Mouse (Mus musculus) CH12.LX (cell line): ENCODE measurements around the gene Fhit. TPM values are rescaled to one million over a fixed set of nuclear protein-coding genes. Genes with fewer than 3 reads are reported as not detected.

Experiments used
- DNase-seq: peaks from one replicate; pipeline ENCODE4 v3.0.0-alpha.2; 2013; ENCODE audit errors: extremely low read depth
- H3K27ac ChIP-seq: 2 replicates; pipeline ENCODE4 v1.5.1; 2012; ENCODE audit warnings: low read depth, mild to moderate bottlenecking, control low read depth, moderate library complexity; ENCODE audit not compliant: insufficient read depth
- H3K27me3 ChIP-seq: replicated peaks from 2 replicates; pipeline ENCODE3; 2012; ENCODE audit warnings: inconsistent platforms
- H3K36me3 ChIP-seq, 2 experiments: replicated peaks in 1 of 2; 2 replicates each; pipeline versions ENCODE3 to v1.6.1; 2012; ENCODE audit warnings: inconsistent platforms in 1 of 2, low read length in 1 of 2, mild to moderate bottlenecking in 1 of 2, mixed read lengths in 1 of 2, moderate library complexity in 1 of 2; ENCODE audit not compliant: control insufficient read depth in 1 of 2, insufficient read depth in 1 of 2
- H3K4me1 ChIP-seq, 2 experiments: 2 replicates each; pipeline ENCODE4 v1.6.1; 2012; ENCODE audit warnings: inconsistent platforms in 1 of 2, moderate library complexity in 1 of 2; ENCODE audit not compliant: insufficient read depth in 2 of 2, control insufficient read depth in 1 of 2
- H3K4me2 ChIP-seq: 2 replicates; pipeline ENCODE4 v1.6.1; 2012; ENCODE audit warnings: low read depth, mild to moderate bottlenecking, control low read depth; ENCODE audit not compliant: poor library complexity, insufficient read depth, severe bottlenecking
- H3K4me3 ChIP-seq, 3 experiments: fragments of 150-350 bp in 1 of 3; sonication (generic) in 1 of 3; replicated peaks in 1 of 3; 2 replicates each; pipeline versions ENCODE3 to v1.5.1; 2011 to 2012; ENCODE audit warnings: low read depth in 2 of 3, low read length in 2 of 3, mild to moderate bottlenecking in 2 of 3, moderate library complexity in 2 of 3, control low read depth in 1 of 3, improper control_type of control experiment in 1 of 3, inconsistent platforms in 1 of 3, mixed read lengths in 1 of 3; ENCODE audit not compliant: poor library complexity in 1 of 3
- H3K79me2 ChIP-seq: replicated peaks from 2 replicates; pipeline ENCODE4 v1.6.1; 2012; ENCODE audit warnings: mild to moderate bottlenecking, moderate library complexity; ENCODE audit not compliant: control insufficient read depth, poor library complexity, insufficient read depth, severe bottlenecking; ENCODE audit errors: extremely low read depth
- H3K9ac ChIP-seq: 2 replicates; pipeline ENCODE4 v1.6.1; 2012; ENCODE audit warnings: low read depth, mild to moderate bottlenecking, control low read depth, moderate library complexity; ENCODE audit not compliant: insufficient read depth
- H3K9me3 ChIP-seq: replicated peaks from 2 replicates; pipeline ENCODE3; 2012; ENCODE audit warnings: low read length, inconsistent platforms, mixed read lengths
- BHLHE40 ChIP-seq: IDR thresholded peaks from 2 replicates; pipeline ENCODE4 v1.6.1; 2011; ENCODE audit warnings: mild to moderate bottlenecking, low read depth, low read length, improper control_type of control experiment
- EP300 ChIP-seq: IDR thresholded peaks from 2 replicates; pipeline ENCODE4 v1.6.1; 2011; ENCODE audit warnings: low read length, improper control_type of control experiment
- ETS1 ChIP-seq: conservative IDR thresholded peaks from 2 replicates; pipeline ENCODE4 v1.6.1; 2012; ENCODE audit warnings: low read depth, mild to moderate bottlenecking, inconsistent platforms, low read length, improper control_type of control experiment, moderate library complexity
- IRF4 ChIP-seq: IDR thresholded peaks from 2 replicates; pipeline ENCODE4 v1.6.1; 2014; ENCODE audit warnings: low read depth, mild to moderate bottlenecking, inconsistent platforms, low read length, improper control_type of control experiment
- JUN ChIP-seq: IDR thresholded peaks from 2 replicates; pipeline ENCODE4 v1.6.1; 2011; ENCODE audit warnings: low read depth, mild to moderate bottlenecking, low read length, improper control_type of control experiment, moderate library complexity; ENCODE audit not compliant: insufficient read depth
- KAT2A ChIP-seq: IDR thresholded peaks from 2 replicates; pipeline ENCODE4 v1.6.1; 2012; ENCODE audit warnings: low read length, improper control_type of control experiment, inconsistent platforms; ENCODE audit not compliant: insufficient replicate concordance
- MAX ChIP-seq: IDR thresholded peaks from 2 replicates; pipeline ENCODE4 v1.6.1; 2011; ENCODE audit warnings: low read length, improper control_type of control experiment
- MAZ ChIP-seq: IDR thresholded peaks from 2 replicates; pipeline ENCODE4 v1.6.1; 2012; ENCODE audit warnings: low read depth, mild to moderate bottlenecking, inconsistent platforms, low read length, improper control_type of control experiment, moderate library complexity
- MXI1 ChIP-seq: IDR thresholded peaks from 2 replicates; pipeline ENCODE4 v1.6.1; 2011; ENCODE audit warnings: mild to moderate bottlenecking, low read depth, low read length, improper control_type of control experiment
- NRF1 ChIP-seq: IDR thresholded peaks from 2 replicates; pipeline ENCODE4 v1.6.1; 2014; ENCODE audit warnings: low read depth, mild to moderate bottlenecking, inconsistent platforms, low read length, improper control_type of control experiment, moderate library complexity
- POLR2A ChIP-seq: IDR thresholded peaks from 2 replicates; pipeline ENCODE4 v1.6.1; 2011; ENCODE audit warnings: low read depth, mild to moderate bottlenecking, improper control_type of control experiment, low read length
- RAD21 ChIP-seq: IDR thresholded peaks from 2 replicates; pipeline ENCODE4 v1.6.1; 2011; ENCODE audit warnings: low read depth, mild to moderate bottlenecking, low read length, improper control_type of control experiment, moderate library complexity
- RCOR1 ChIP-seq: conservative IDR thresholded peaks from 2 replicates; pipeline ENCODE4 v1.6.1; 2012; ENCODE audit warnings: low read depth, mild to moderate bottlenecking, inconsistent platforms, low read length, improper control_type of control experiment
- SIN3A ChIP-seq: IDR thresholded peaks from 2 replicates; pipeline ENCODE4 v1.6.1; 2012; ENCODE audit warnings: low read length, improper control_type of control experiment, inconsistent platforms
- SMC3 ChIP-seq: IDR thresholded peaks from 2 replicates; pipeline ENCODE4 v1.6.1; 2011; ENCODE audit warnings: low read depth, low read length, improper control_type of control experiment
- TCF12 ChIP-seq: IDR thresholded peaks from 2 replicates; pipeline ENCODE4 v1.6.1; 2014; ENCODE audit warnings: low read depth, mild to moderate bottlenecking, inconsistent platforms, low read length, improper control_type of control experiment
- UBTF ChIP-seq: IDR thresholded peaks from 2 replicates; pipeline ENCODE4 v1.6.1; 2012; ENCODE audit warnings: low read depth, mild to moderate bottlenecking, inconsistent platforms, low read length, improper control_type of control experiment, moderate library complexity
- USF1 ChIP-seq: IDR thresholded peaks from 2 replicates; pipeline ENCODE4 v1.6.1; 2014; ENCODE audit warnings: low read depth, mild to moderate bottlenecking, inconsistent platforms, low read length, improper control_type of control experiment
- ZC3H11A ChIP-seq: IDR thresholded peaks from 2 replicates; pipeline ENCODE4 v1.6.1; 2012; ENCODE audit warnings: low read depth, mild to moderate bottlenecking, inconsistent platforms, low read length, improper control_type of control experiment
- ZKSCAN1 ChIP-seq: IDR thresholded peaks from 2 replicates; pipeline ENCODE4 v1.6.1; 2012; ENCODE audit warnings: low read depth, inconsistent platforms, low read length, improper control_type of control experiment, borderline replicate concordance
- ZNF384 ChIP-seq: IDR thresholded peaks from 2 replicates; pipeline ENCODE4 v1.6.1; 2012; ENCODE audit warnings: low read depth, low read length, improper control_type of control experiment, inconsistent platforms
- dilution Hi-C: fragments of 300-500 bp; cut with MboI; formaldehyde crosslinking; loops from 2 replicates; pipeline ENCODE4 v1.14.3; 2020; ENCODE audit warnings: low sequenced_read_pairs; ENCODE audit not compliant: extremely low pct_unique_long_range_greater_than_20kb, extremely low pct_ligation_motif_present
- in situ Hi-C: fragments of 300-500 bp; cut with MboI; formaldehyde crosslinking; loops from 3 replicates; pipeline ENCODE4 v1.14.3; 2019; ENCODE audit warnings: low sequenced_read_pairs, low pct_ligation_motif_present, low pct_unique_long_range_greater_than_20kb, mixed read lengths
- polyA plus RNA-seq: library from polyadenylated mRNA; unstranded; fragments of >175 nt; gene quantifications from 2 replicates; pipeline ENCODE4 v1.2.1, GENCODE M21; 2012; ENCODE audit warnings: low read depth; ENCODE audit not compliant: insufficient read length
- total RNA-seq, 2 experiments: library from RNA; depleted of rRNA; stranded (reverse); fragments of 300-350 nt in 1 of 2; fragments of >200 nt in 1 of 2; gene quantifications; 2 replicates each; pipeline ENCODE4 v1.2.3; 2012 to 2014

Gene Fhit
- total and polyA plus RNA-seq, 3 experiments: 0.64 to 1.9 (median 0.64) TPM

GRCm38 (mm10) chr14:9669766-9670165 lies 1492.1 kb downstream of the Fhit start:
- H3K79me2 ChIP-seq: no peaks in the 10 kb centered on the region
- H3K27ac ChIP-seq: no peak overlapping the region
- H3K4me2 ChIP-seq: no peak overlapping the region
- no peaks in the 10 kb centered on the region for H3K36me3 ChIP-seq
- H3K4me1 ChIP-seq: no peaks in the 10 kb centered on the region
- H3K4me3 ChIP-seq: no peak overlapping the region
- in situ Hi-C loops: no loop called here
- H3K9me3 ChIP-seq: peaks cover 2% of the 10 kb centered on the region
- no peak for TF ChIP-seq JUN
- TF ChIP-seq RAD21: no peak
- TF ChIP-seq SMC3: no peak
- TF ChIP-seq ZC3H11A: no peak
- no peak for TF ChIP-seq MAZ
- TF ChIP-seq ZKSCAN1: no peak
- no peak for TF ChIP-seq TCF12
- TF ChIP-seq EP300: no peak
- TF ChIP-seq BHLHE40: no peak
- no peak for TF ChIP-seq IRF4
- no peak for TF ChIP-seq MXI1
- no peak for TF ChIP-seq ZNF384
- TF ChIP-seq KAT2A: no peak
- TF ChIP-seq NRF1: no peak
- no peak for DNase-seq
- H3K27me3 ChIP-seq: no peaks in the 10 kb centered on the region
- no peak overlapping the region for H3K9ac ChIP-seq
- dilution Hi-C loops: no loop called here

DNA sequence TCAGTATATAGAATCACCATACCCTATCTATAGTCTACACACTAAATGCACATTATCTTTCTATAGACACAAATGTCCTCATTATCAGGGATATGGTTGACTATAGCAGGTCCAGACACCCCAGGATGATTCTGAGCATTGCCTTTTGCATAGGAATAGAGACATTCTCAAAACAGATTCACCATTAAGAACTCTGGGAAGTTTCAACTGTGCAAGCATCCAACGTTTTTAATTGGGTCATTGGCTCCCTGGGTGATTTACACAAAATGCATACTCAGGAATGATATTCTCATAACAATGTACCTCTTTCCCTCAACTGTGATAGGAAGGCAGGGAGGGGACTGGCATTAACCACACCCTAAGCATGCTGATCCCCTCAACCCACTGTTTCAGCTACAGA lies 1503.4 kb downstream of the Fhit start:
- Histone ChIP-seq H3K9ac (no peak overlapping the region), H3K4me1 (no peaks in the 10 kb centered on the region), H3K9me3 (no peaks in the 10 kb centered on the region), H3K79me2 (no peaks in the 10 kb centered on the region), H3K4me3 (no peak overlapping the region), H3K4me2 (no peak overlapping the region), H3K27me3 (no peaks in the 10 kb centered on the region), H3K36me3 (no peaks in the 10 kb centered on the region), H3K27ac (no peak overlapping the region)
- in situ Hi-C loops: no loop called here
- dilution Hi-C loops: no loop called here
- no peak for DNase-seq
- TF ChIP-seq ETS1: no peak
- no peak for TF ChIP-seq RAD21
- TF ChIP-seq SIN3A: no peak
- TF ChIP-seq KAT2A: no peak
- no peak for TF ChIP-seq MAX
- TF ChIP-seq UBTF: no peak
- no peak for TF ChIP-seq RCOR1
- no peak for TF ChIP-seq JUN
- TF ChIP-seq MXI1: no peak
- no peak for TF ChIP-seq NRF1
- TF ChIP-seq ZNF384: no peak
- no peak for TF ChIP-seq POLR2A
- TF ChIP-seq USF1: no peak
- no peak for TF ChIP-seq ZKSCAN1
